Mouse (Mus musculus) mouse embryonic stem cell (cell line): ENCODE measurements around the gene Aldh4a1.

Experiments used
- in situ Hi-C, 2 experiments: fragments of 300-500 bp; cut with MboI; formaldehyde crosslinking; loops; 1 replicate in 1 of 2; 3 replicates in 1 of 2; pipeline ENCODE4 v1.14.3; 2019 to 2020; ENCODE audit warnings: low sequenced_read_pairs in 2 of 2, low pct_unique_long_range_greater_than_20kb in 1 of 2, mixed read lengths in 1 of 2; ENCODE audit not compliant: unreplicated experiment in 1 of 2

Aldh4a1 gene

DNA sequence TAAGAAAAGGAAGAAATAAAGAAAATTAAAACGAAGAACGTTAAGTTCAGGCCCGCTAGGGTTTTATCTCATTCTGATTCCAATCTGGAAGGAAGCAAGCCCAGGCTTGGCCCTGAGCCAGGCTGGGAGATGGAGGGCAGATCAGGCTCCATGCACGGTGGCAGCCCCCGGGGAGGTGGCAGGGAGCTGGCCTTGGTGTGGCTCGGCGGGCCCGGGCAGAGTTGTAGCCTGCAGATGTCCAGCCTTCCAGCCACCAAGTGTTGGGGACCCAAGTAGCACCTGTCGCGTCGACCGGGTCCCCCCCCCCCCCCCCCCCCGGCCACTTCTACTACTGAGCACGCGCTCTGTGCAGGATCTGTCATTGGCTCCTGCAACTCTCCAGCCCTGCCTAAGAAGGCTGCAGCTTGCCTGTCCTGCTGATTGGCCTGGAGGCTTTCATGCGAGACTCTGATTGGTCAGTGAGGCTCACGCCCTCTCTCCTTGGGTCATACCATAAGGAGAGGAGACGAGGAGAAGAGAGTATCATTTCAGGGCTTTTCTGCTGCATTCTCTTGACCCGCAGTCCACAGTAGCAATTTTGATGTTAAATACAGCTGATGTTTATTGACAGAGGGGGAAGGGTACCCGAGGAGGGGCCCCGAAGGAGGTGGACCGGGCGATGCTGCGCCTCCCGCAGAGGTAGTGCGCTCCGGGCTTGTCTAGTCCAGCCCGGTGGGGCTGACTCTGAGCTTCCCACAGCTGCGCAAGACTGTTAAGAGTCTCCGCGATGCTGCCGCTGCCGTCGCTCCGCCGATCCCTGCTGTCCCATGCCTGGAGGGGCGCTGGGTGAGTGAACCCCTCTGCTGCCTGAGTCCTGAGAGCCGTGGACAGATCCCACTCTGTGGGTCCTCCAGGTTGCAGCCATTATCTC is at the start of gene Aldh4a1:
TSS of gene Aldh4a1 (plus strand) at position 494 of the 910 bp plus-strand sequence.
- in situ Hi-C loops = no loop called here

DNA sequence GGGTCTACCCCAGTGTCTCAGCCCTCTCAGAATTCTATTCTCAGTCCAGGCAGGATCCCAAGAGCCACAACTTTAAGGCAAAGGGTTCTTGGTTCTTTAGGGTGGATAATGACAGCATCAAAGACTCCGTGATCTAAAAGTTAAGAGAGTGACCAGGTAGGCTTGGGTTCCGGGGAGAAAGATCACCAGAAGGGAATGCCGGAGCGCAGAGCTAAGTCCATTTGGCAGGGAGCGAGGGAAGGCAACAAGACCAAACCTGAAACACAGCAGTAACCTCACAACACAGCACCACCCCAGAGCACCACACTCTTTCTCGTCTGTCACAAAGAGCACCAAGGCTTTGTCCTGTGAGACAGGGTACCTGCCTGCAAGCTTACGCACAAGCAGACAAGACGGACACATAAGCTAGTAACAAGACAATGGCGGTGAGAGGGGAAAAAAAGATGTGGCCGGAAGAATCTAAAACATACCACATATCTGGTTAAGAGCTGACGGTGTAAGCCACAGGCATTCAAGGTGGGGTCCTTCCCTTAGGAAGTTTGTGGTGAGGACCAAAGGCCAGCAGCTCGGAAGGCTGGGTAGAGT is 49.6 kb upstream of the Aldh4a1 start:
- in situ Hi-C loops = no loop called here

DNA sequence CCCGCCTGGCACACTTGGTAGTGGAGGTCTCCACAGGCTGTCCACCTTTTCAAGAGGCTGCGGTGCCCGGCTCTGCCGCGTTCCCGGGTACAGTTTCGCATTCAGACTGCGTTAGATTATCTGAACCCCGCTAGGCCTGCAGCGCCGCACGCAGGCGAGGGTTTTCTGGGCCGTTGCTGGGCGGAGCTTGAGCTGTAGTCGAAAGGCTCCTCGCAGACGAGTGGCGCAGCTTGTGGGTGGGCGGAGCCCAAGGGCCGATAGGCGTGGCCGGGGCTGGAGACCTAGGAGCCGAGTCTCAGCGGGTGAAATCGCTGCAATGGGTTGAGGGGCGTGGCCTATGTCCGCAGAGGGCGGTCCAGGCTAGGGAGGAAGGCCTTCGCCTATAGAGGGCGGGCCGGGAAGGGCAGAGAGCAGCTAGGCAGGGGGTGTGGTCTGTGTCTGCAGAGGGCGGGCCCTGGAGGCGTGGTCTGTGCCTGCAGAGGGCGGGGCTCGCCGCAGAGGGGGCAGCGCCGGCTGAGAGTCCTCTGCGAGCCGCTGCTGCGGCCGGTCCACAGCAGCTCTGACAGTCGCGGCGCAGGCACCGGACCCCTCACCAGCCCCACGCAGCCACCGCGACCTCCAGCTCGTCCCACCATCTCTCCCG is 48.4 kb upstream of the Aldh4a1 start:
- in situ Hi-C loops = no loop called here

DNA sequence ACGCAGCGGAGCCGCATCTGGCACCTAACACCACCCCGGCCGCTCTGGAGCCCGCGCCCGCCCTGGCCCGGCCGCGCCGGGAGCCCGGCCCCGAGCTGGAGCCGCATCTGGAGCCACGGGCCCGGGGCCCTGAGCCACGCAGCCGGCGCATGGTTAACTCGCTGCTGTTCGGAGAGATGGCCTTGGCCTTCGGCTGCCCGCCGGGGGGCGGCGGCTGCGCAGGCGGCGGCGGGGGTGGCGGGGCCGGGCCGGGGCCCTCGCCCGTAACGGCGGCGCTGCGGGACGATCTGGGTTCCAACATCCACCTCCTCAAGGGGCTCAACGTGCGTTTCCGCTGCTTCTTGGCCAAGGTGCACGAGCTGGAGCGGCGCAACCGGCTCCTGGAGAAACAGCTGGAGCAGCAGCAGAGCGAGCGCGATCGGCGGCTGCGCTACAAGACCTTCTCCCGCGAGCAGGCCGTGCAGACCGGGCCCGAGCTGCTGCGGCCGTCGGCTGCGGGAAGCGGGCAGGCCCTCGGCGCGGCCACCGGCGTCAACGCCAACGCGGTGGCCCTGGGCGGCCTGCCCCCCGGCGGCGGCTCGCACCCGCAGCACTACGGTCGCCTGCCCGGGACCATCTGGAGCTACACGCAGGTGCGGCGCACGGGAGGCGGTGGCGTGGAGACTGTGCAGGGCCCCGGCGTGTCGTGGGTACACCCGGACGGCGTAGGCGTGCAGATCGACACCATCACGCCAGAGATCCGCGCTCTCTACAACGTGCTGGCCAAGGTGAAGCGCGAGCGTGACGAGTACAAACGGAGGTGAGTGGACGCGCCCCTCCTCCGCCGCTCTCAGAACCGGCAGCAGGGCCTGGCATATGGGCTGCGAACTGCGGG is 47.6 kb upstream of the Aldh4a1 start:
- in situ Hi-C loops = loop anchor here in 1 of 2 experiments (25.0 kb wide), 1 partner anchor 1062 kb away; no protein-coding TSS in a partner anchor

DNA sequence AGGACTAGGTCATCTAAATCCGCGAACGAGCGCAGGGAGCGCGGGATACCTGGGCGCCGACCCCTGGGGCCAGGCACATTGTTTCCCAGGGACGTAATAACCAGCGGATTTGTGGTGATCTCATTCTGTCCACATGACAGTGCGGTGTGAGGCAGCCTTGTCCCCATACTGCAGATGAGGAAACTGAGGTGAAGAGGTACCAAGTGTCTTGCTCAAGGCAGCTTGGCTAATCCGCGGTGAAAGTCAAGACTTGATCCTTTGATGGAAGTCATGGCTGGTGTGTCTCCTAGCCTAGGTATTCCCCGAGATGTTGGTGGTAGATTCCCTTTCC is 47.0 kb upstream of the Aldh4a1 start:
- in situ Hi-C loops = loop anchor here in 1 of 2 experiments (25.0 kb wide), 1 partner anchor 1062 kb away; no protein-coding TSS in a partner anchor

GRCm38 (mm10) chr4:139576251-139576880 is 46.3 kb upstream of the Aldh4a1 start:
- in situ Hi-C loops = loop anchor here in 1 of 2 experiments (25.0 kb wide), 1 partner anchor 1061 kb away; no protein-coding TSS in a partner anchor

GRCm38 (mm10) chr4:139577006-139577405 is 45.7 kb upstream of the Aldh4a1 start:
- in situ Hi-C loops = loop anchor here in 1 of 2 experiments (25.0 kb wide), 1 partner anchor 1060 kb away; no protein-coding TSS in a partner anchor

DNA sequence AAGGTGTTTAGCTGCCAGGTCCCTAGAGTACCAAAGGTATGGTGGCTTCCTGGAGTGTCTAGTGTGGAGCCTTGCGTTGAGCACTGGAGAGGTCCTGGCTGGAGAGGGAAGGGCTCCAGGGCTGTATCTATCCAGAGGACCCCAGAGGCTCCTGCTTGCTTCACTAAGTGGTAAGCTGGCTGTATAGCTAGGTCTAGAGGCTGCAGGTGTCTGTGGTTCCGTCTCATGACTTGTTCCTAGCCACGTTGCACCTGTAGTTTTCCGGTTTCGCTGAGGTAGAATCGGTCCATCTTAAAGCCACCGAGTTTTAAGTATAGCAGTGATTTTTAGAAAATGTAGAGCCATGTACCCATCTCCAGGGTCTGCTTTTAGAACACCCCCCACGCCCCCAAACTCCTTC is 44.3 kb upstream of the Aldh4a1 start:
- in situ Hi-C loops = loop anchor here in 1 of 2 experiments (25.0 kb wide), 1 partner anchor 1059 kb away; no protein-coding TSS in a partner anchor

GRCm38 (mm10) chr4:139579003-139579402 is 43.7 kb upstream of the Aldh4a1 start:
- in situ Hi-C loops = loop anchor here in 1 of 2 experiments (25.0 kb wide), 1 partner anchor 1058 kb away; no protein-coding TSS in a partner anchor

DNA sequence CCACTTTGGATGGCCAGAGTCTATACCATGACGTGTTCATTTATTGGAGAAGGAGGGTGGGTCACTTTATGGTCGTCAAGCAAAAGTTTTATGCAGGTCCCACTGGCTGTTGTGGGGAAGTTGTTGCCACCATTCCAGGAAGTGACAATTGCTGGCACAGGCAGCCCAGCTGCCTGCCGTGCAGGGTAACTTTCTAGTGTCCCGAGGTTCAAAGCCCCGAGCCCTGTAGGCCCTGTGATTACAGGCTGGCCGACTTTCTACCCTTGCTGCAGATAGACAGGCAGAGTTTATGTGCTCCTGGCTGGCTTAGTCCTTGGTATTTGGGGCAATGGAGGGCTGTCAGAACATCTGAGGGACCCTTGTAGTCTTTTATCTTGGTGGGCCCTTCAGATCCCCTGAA is 43.2 kb upstream of the Aldh4a1 start:
- in situ Hi-C loops = loop anchor here in 1 of 2 experiments (25.0 kb wide), 1 partner anchor 1058 kb away; no protein-coding TSS in a partner anchor

GRCm38 (mm10) chr4:139580663-139581336 is 41.9 kb upstream of the Aldh4a1 start:
- in situ Hi-C loops = loop anchor here in 1 of 2 experiments (25.0 kb wide), 1 partner anchor 1057 kb away; no protein-coding TSS in a partner anchor

- in situ Hi-C loops = loop anchor here in 1 of 2 experiments (25.0 kb wide), 1 partner anchor 1056 kb away; no protein-coding TSS in a partner anchor
These were observed 41.1 kb upstream of the Aldh4a1 start for GRCm38 (mm10) chr4:139581427-139582051.

DNA sequence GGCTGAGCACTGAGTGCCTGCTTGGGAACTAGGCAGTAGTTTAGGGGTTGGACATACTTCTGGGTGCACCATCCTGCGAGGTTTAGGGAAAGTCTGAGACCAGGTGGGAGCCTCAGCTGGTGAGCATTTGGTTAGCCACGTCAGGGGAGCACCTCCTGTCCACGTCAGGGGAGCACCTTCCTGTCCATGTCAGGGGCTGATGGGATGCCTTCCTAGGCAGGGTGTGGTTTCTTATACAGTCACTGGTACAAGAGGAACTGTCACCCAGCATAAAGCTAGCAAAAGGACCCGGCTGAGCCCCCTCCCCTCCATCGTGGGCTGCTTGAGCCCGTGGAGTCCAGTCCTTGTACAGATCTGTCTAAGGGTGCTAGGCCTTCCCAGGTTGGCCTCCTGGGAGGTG is 40.3 kb upstream of the Aldh4a1 start:
- in situ Hi-C loops = loop anchor here in 1 of 2 experiments (25.0 kb wide), 1 partner anchor 1055 kb away; no protein-coding TSS in a partner anchor

- in situ Hi-C loops = loop anchor here in 1 of 2 experiments (25.0 kb wide), 1 partner anchor 1054 kb away; no protein-coding TSS in a partner anchor
These were observed 39.8 kb upstream of the Aldh4a1 start for GRCm38 (mm10) chr4:139582903-139583302.

- in situ Hi-C loops = loop anchor here in 1 of 2 experiments (25.0 kb wide), 1 partner anchor 1054 kb away; no protein-coding TSS in a partner anchor
These were observed 38.9 kb upstream of the Aldh4a1 start for GRCm38 (mm10) chr4:139583629-139584245.

DNA sequence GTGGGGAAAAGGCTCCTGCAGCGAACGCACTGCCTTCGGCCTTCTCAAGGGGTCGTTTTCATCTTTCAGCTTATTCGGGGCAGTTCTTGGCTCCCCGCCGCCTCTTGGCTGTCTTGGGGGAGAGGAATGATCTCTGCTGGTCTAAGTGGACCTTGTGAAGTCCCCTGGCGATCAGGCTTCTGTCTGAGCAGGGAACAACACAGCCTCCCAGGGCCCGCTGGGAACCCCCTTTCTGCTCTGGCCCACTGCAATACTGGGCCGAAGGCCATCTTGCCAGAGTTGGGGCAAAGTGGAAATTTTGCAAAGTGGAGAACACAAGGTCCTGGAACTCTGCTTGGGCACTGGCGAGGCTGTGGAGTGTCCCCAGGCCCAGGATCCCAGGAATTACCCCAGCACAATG is 38.0 kb upstream of the Aldh4a1 start:
- in situ Hi-C loops = loop anchor here in 1 of 2 experiments (25.0 kb wide), 1 partner anchor 1053 kb away; no protein-coding TSS in a partner anchor
